Mouse (Mus musculus): ENCODE results near the gene Dcaf11.

GRCm38 (mm10) chr14:55511037-55511436, 48.8 kb upstream of the Dcaf11 start:
- TF ChIP-seq CTCF (IDR thresholded peaks at IDR 0.05) (no peak), EP300 (IDR thresholded peaks at IDR 0.05) (no peak)
